ENCODE assay signal across 17 mouse cellular contexts in genomic region chr10:17683852-17684428, GRCm38 (mm10). TPM values are rescaled to one million over a fixed set of nuclear protein-coding genes. Genes with fewer than 3 reads are reported as not detected.
DNase-seq lines count a peak whose midpoint lies in the region; ATAC-seq and TF ChIP-seq lines count a peak whose summit lies in the region.
"Had no signal": no experiment of that assay in that cellular context is flagged by ENCODE, and none has a peak within 500 bp of the region (broad histone marks: within the 10 kb centered on the region; RNA-seq: fewer than 3 reads in every experiment).

No protein-coding gene starts in this region.

- H3K36me3 ChIP-seq in kidney, adult 2 months (ENCODE audit: control insufficient read depth, insufficient read depth, low read length): no peaks in the 10 kb centered on the region
- no peaks in the 10 kb centered on the region for H3K36me3 ChIP-seq in kidney, embryonic 14.5 days (ENCODE audit: control insufficient read depth, insufficient read depth, low read length)
- H3K36me3 ChIP-seq in liver, embryonic 13.5 days: no peaks in the 10 kb centered on the region
- no peaks in the 10 kb centered on the region for H3K36me3 ChIP-seq in midbrain, embryonic 13.5 days
- H3K36me3 ChIP-seq: embryonic facial prominence, embryonic 10.5 days; forebrain, embryonic 10.5 days; heart, embryonic 13.5 days; limb, embryonic 15.5 days had no signal

- H3K4me3 ChIP-seq in kidney, adult 2 months (ENCODE audit: insufficient read depth, low read depth, low read length): no peak overlapping the region
- no peak overlapping the region for H3K4me3 ChIP-seq in kidney, embryonic 14.5 days (ENCODE audit: low read length)
- H3K4me3 ChIP-seq in bone marrow macrophage, adult 2 months (ENCODE audit: insufficient read depth, low read length): peak overlapping the region; percentile 60
- no peak overlapping the region for H3K4me3 ChIP-seq in liver, embryonic 13.5 days (replicated peaks)
- H3K4me3 ChIP-seq in midbrain, embryonic 13.5 days (replicated peaks): no peak overlapping the region
- H3K4me3 ChIP-seq: embryonic facial prominence, embryonic 10.5 days; forebrain, embryonic 10.5 days; heart, embryonic 13.5 days; limb, embryonic 15.5 days had no signal

- H3K9me3 ChIP-seq in kidney, embryonic 14.5 days (ENCODE audit: control insufficient read depth, low read length): no peaks in the 10 kb centered on the region
- no peaks in the 10 kb centered on the region for H3K9me3 ChIP-seq in liver, embryonic 13.5 days (replicated peaks)
- no peaks in the 10 kb centered on the region for H3K9me3 ChIP-seq in midbrain, embryonic 13.5 days
- H3K9me3 ChIP-seq: embryonic facial prominence, embryonic 10.5 days; forebrain, embryonic 10.5 days; heart, embryonic 13.5 days; limb, embryonic 15.5 days had no signal

- TF ChIP-seq CTCF in kidney, adult 2 months (conservative IDR thresholded peaks at IDR 0.05; ENCODE audit: insufficient read depth, insufficient read length, low read depth, low read length): no peak
- TF ChIP-seq CTCF in bone marrow macrophage, adult 2 months (IDR thresholded peaks at IDR 0.05; ENCODE audit: low read depth, low read length): no peak

- H3K4me1 ChIP-seq in kidney, adult 2 months (ENCODE audit: control insufficient read depth, insufficient read depth, low read length): no peaks in the 10 kb centered on the region
- H3K4me1 ChIP-seq in kidney, embryonic 14.5 days (ENCODE audit: control insufficient read depth, insufficient read depth, low read length): no peaks in the 10 kb centered on the region
- H3K4me1 ChIP-seq in bone marrow macrophage, adult 2 months (ENCODE audit: control insufficient read depth, insufficient read depth, low read length): peaks cover 14% of the 10 kb centered on the region
- H3K4me1 ChIP-seq in liver, embryonic 13.5 days (replicated peaks): 0 out of 2 replicates have a peak, but pooled peaks cover 10% of the 10 kb centered on the region
- no peaks in the 10 kb centered on the region for H3K4me1 ChIP-seq in midbrain, embryonic 13.5 days (replicated peaks)
- H3K4me1 ChIP-seq: embryonic facial prominence, embryonic 10.5 days; forebrain, embryonic 10.5 days; limb, embryonic 15.5 days had no signal

- ATAC-seq in kidney, embryonic 14.5 days (ENCODE audit: low FRiP score, low TSS enrichment): no peak
- ATAC-seq in liver, embryonic 13.5 days (ENCODE audit: low read depth): peak; percentile 63
- ATAC-seq in midbrain, embryonic 13.5 days: no peak
- ATAC-seq: Patski had no signal

- no peak overlapping the region for H3K9ac ChIP-seq in kidney, embryonic 14.5 days (ENCODE audit: low read depth, low read length)
- H3K9ac ChIP-seq in liver, embryonic 13.5 days: no peak overlapping the region
- H3K9ac ChIP-seq in midbrain, embryonic 13.5 days (replicated peaks): no peak overlapping the region
- H3K9ac ChIP-seq: heart, embryonic 13.5 days; hindbrain, embryonic 14.5 days; limb, embryonic 15.5 days had no signal

- peak; percentile 33 for DNase-seq in kidney, adult 2 months
- no peak for DNase-seq in liver, embryonic 13.5 days
- peak; percentile 10 for DNase-seq in naive thymus-derived CD4-positive, alpha-beta T cell, adult 2 months (ENCODE audit: low read depth)
- no peak for DNase-seq in thymus, postnatal 10 days (ENCODE audit: low spot score in 2 of 2)
- no peak for DNase-seq in urinary bladder, postnatal 14 days (ENCODE audit: low spot score)
- DNase-seq: adrenal gland, postnatal 25 days; cerebellum, adult 11-12 months; midbrain, embryonic 14.5 days had no signal

- H3K4me2 ChIP-seq in kidney, embryonic 14.5 days (replicated peaks; ENCODE audit: low read depth, low read length): no peak overlapping the region
- peak overlapping the region; percentile 28; the same call in 1 of the 2 replicates for H3K4me2 ChIP-seq in liver, embryonic 13.5 days
- H3K4me2 ChIP-seq in midbrain, embryonic 13.5 days (replicated peaks): no peak overlapping the region
- H3K4me2 ChIP-seq: heart, embryonic 13.5 days; hindbrain, embryonic 14.5 days; limb, embryonic 15.5 days had no signal

- H3K27ac ChIP-seq in kidney, adult 2 months (ENCODE audit: insufficient read depth, low read depth, low read length): no peak overlapping the region
- no peak overlapping the region for H3K27ac ChIP-seq in kidney, embryonic 14.5 days (ENCODE audit: low read depth, low read length)
- H3K27ac ChIP-seq in bone marrow macrophage, adult 2 months (ENCODE audit: insufficient read depth, low read depth, low read length): peak overlapping the region; percentile 43
- no peak overlapping the region for H3K27ac ChIP-seq in liver, embryonic 13.5 days
- H3K27ac ChIP-seq in midbrain, embryonic 13.5 days: no peak overlapping the region
- H3K27ac ChIP-seq: embryonic facial prominence, embryonic 10.5 days; forebrain, embryonic 10.5 days; heart, embryonic 13.5 days; hindbrain, embryonic 14.5 days; limb, embryonic 15.5 days had no signal

- 48% methylated on average over 6 of the region's 6 CpGs for WGBS in kidney, adult 2 months
- WGBS in kidney, embryonic 14.5 days: 46% methylated on average over 6 of the region's 6 CpGs
- 19% methylated on average over 6 of the region's 6 CpGs for WGBS in liver, embryonic 13.5 days (ENCODE audit: insufficient replicate concordance)
- 90% methylated on average over 6 of the region's 6 CpGs for WGBS in midbrain, embryonic 13.5 days

- H3K27me3 ChIP-seq in kidney, adult 2 months (replicated peaks; ENCODE audit: control insufficient read depth, insufficient read depth, low read length): no peaks in the 10 kb centered on the region
- H3K27me3 ChIP-seq in kidney, embryonic 14.5 days (ENCODE audit: control insufficient read depth, insufficient read depth, low read length): no peaks in the 10 kb centered on the region
- H3K27me3 ChIP-seq in liver, embryonic 13.5 days: no peaks in the 10 kb centered on the region
- H3K27me3 ChIP-seq in midbrain, embryonic 13.5 days: no peaks in the 10 kb centered on the region
- H3K27me3 ChIP-seq: heart, embryonic 13.5 days; limb, embryonic 15.5 days; Patski had no signal

- TF ChIP-seq POLR2A in kidney, adult 2 months (IDR thresholded peaks at IDR 0.05; ENCODE audit: low read depth, low read length): no peak
- TF ChIP-seq POLR2A in bone marrow macrophage, adult 2 months (IDR thresholded peaks at IDR 0.05; ENCODE audit: borderline replicate concordance, low read depth, low read length): no peak

RNA-seq across cellular contexts. Expression of gene Cited2, which starts 39.1 kb away (rescaled TPM):
- polyA plus RNA-seq in kidney, adult 2 months (2012; rRNA removed): 70.7 and 80.9 TPM in 2 replicates
- 76.0 and 83.5 TPM in 2 replicates for polyA plus RNA-seq in kidney, embryonic 14.5 days (2014; fragmentation: Nextera tagmentation; extraction: Ambion mirVana)
- 136 and 143 TPM in 2 replicates for polyA plus RNA-seq in bone marrow macrophage, adult 2 months (2012; ENCODE audit: insufficient read depth, insufficient read length, missing spikeins)
- 16.9 and 22.2 TPM in 2 replicates for polyA plus RNA-seq in liver, embryonic 13.5 days (2015; fragmentation: Nextera tagmentation; extraction: Ambion mirVana)
- 77.0 and 81.0 TPM in 2 replicates for polyA plus RNA-seq in midbrain, embryonic 13.5 days (2015; fragmentation: Nextera tagmentation; extraction: Ambion mirVana)

Comparison
In these comparisons a context has a peak if more than half of its experiments do, and no peak if none do; other contexts are left out.
1. DNase-seq: peak in kidney, adult 2 months (single experiment) and naive thymus-derived CD4-positive, alpha-beta T cell, adult 2 months (single experiment); none in liver, embryonic 13.5 days (single experiment), thymus, postnatal 10 days (0 of 2) and urinary bladder, postnatal 14 days (single experiment).